Mouse (Mus musculus) CH12.LX (cell line): ENCODE results near the gene Arl5a. TPM values are rescaled to one million over a fixed set of nuclear protein-coding genes. Genes with fewer than 3 reads are reported as not detected.

ENCODE experiments used
- DNase-seq: peaks from one replicate; pipeline ENCODE4 v3.0.0-alpha.2; 2013; ENCODE audit errors: extremely low read depth
- H3K27ac ChIP-seq: 2 replicates; pipeline ENCODE4 v1.5.1; 2012; ENCODE audit warnings: low read depth, mild to moderate bottlenecking, control low read depth, moderate library complexity; ENCODE audit not compliant: insufficient read depth
- H3K27me3 ChIP-seq: replicated peaks from 2 replicates; pipeline ENCODE3; 2012; ENCODE audit warnings: inconsistent platforms
- H3K36me3 ChIP-seq, 2 experiments: replicated peaks in 1 of 2; 2 replicates each; pipeline versions ENCODE3 to v1.6.1; 2012; ENCODE audit warnings: inconsistent platforms in 1 of 2, low read length in 1 of 2, mild to moderate bottlenecking in 1 of 2, mixed read lengths in 1 of 2, moderate library complexity in 1 of 2; ENCODE audit not compliant: control insufficient read depth in 1 of 2, insufficient read depth in 1 of 2
- H3K4me1 ChIP-seq, 2 experiments: 2 replicates each; pipeline ENCODE4 v1.6.1; 2012; ENCODE audit warnings: inconsistent platforms in 1 of 2, moderate library complexity in 1 of 2; ENCODE audit not compliant: insufficient read depth in 2 of 2, control insufficient read depth in 1 of 2
- H3K4me2 ChIP-seq: 2 replicates; pipeline ENCODE4 v1.6.1; 2012; ENCODE audit warnings: low read depth, mild to moderate bottlenecking, control low read depth; ENCODE audit not compliant: poor library complexity, insufficient read depth, severe bottlenecking
- H3K4me3 ChIP-seq, 3 experiments: fragments of 150-350 bp in 1 of 3; sonication (generic) in 1 of 3; replicated peaks in 1 of 3; 2 replicates each; pipeline versions ENCODE3 to v1.5.1; 2011 to 2012; ENCODE audit warnings: low read depth in 2 of 3, low read length in 2 of 3, mild to moderate bottlenecking in 2 of 3, moderate library complexity in 2 of 3, control low read depth in 1 of 3, improper control_type of control experiment in 1 of 3, inconsistent platforms in 1 of 3, mixed read lengths in 1 of 3; ENCODE audit not compliant: poor library complexity in 1 of 3
- H3K79me2 ChIP-seq: replicated peaks from 2 replicates; pipeline ENCODE4 v1.6.1; 2012; ENCODE audit warnings: mild to moderate bottlenecking, moderate library complexity; ENCODE audit not compliant: control insufficient read depth, poor library complexity, insufficient read depth, severe bottlenecking; ENCODE audit errors: extremely low read depth
- H3K9ac ChIP-seq: 2 replicates; pipeline ENCODE4 v1.6.1; 2012; ENCODE audit warnings: low read depth, mild to moderate bottlenecking, control low read depth, moderate library complexity; ENCODE audit not compliant: insufficient read depth
- H3K9me3 ChIP-seq: replicated peaks from 2 replicates; pipeline ENCODE3; 2012; ENCODE audit warnings: low read length, inconsistent platforms, mixed read lengths
- BHLHE40 ChIP-seq: IDR thresholded peaks from 2 replicates; pipeline ENCODE4 v1.6.1; 2011; ENCODE audit warnings: mild to moderate bottlenecking, low read depth, low read length, improper control_type of control experiment
- CHD2 ChIP-seq: IDR thresholded peaks from 2 replicates; pipeline ENCODE4 v1.6.1; 2011; ENCODE audit warnings: low read length, improper control_type of control experiment
- CTCF ChIP-seq, 2 experiments: IDR thresholded peaks in 1 of 2; conservative IDR thresholded peaks in 1 of 2; 2 replicates each; pipeline ENCODE4 v1.5.1; 2011 to 2012; ENCODE audit warnings: low read depth in 2 of 2, low read length in 2 of 2, improper control_type of control experiment in 1 of 2, inconsistent platforms in 1 of 2, mild to moderate bottlenecking in 1 of 2, moderate library complexity in 1 of 2
- ELF1 ChIP-seq: IDR thresholded peaks from 2 replicates; pipeline ENCODE4 v1.6.1; 2014; ENCODE audit warnings: low read depth, mild to moderate bottlenecking, inconsistent platforms, low read length, improper control_type of control experiment
- EP300 ChIP-seq: IDR thresholded peaks from 2 replicates; pipeline ENCODE4 v1.6.1; 2011; ENCODE audit warnings: low read length, improper control_type of control experiment
- ETS1 ChIP-seq: conservative IDR thresholded peaks from 2 replicates; pipeline ENCODE4 v1.6.1; 2012; ENCODE audit warnings: low read depth, mild to moderate bottlenecking, inconsistent platforms, low read length, improper control_type of control experiment, moderate library complexity
- HCFC1 ChIP-seq: IDR thresholded peaks from 2 replicates; pipeline ENCODE4 v1.6.1; 2012; ENCODE audit warnings: low read depth, mild to moderate bottlenecking, inconsistent platforms, low read length, improper control_type of control experiment
- IRF4 ChIP-seq: IDR thresholded peaks from 2 replicates; pipeline ENCODE4 v1.6.1; 2014; ENCODE audit warnings: low read depth, mild to moderate bottlenecking, inconsistent platforms, low read length, improper control_type of control experiment
- JUN ChIP-seq: IDR thresholded peaks from 2 replicates; pipeline ENCODE4 v1.6.1; 2011; ENCODE audit warnings: low read depth, mild to moderate bottlenecking, low read length, improper control_type of control experiment, moderate library complexity; ENCODE audit not compliant: insufficient read depth
- MAFK ChIP-seq: IDR thresholded peaks from 2 replicates; pipeline ENCODE4 v1.6.1; 2011; ENCODE audit warnings: low read length, improper control_type of control experiment; ENCODE audit not compliant: insufficient replicate concordance
- MAX ChIP-seq: IDR thresholded peaks from 2 replicates; pipeline ENCODE4 v1.6.1; 2011; ENCODE audit warnings: low read length, improper control_type of control experiment
- MEF2A ChIP-seq: IDR thresholded peaks from 2 replicates; pipeline ENCODE4 v1.6.1; 2014; ENCODE audit warnings: low read depth, mild to moderate bottlenecking, inconsistent platforms, low read length, improper control_type of control experiment, borderline replicate concordance
- PAX5 ChIP-seq: IDR thresholded peaks from 2 replicates; pipeline ENCODE4 v1.6.1; 2012; ENCODE audit warnings: low read length, inconsistent platforms, mixed read lengths
- POLR2A ChIP-seq: IDR thresholded peaks from 2 replicates; pipeline ENCODE4 v1.6.1; 2011; ENCODE audit warnings: low read depth, mild to moderate bottlenecking, improper control_type of control experiment, low read length
- POLR2AphosphoS2 ChIP-seq: IDR thresholded peaks from 2 replicates; pipeline ENCODE4 v1.6.1; 2011; ENCODE audit warnings: low read depth, low read length, improper control_type of control experiment
- RAD21 ChIP-seq: IDR thresholded peaks from 2 replicates; pipeline ENCODE4 v1.6.1; 2011; ENCODE audit warnings: low read depth, mild to moderate bottlenecking, low read length, improper control_type of control experiment, moderate library complexity
- RCOR1 ChIP-seq: conservative IDR thresholded peaks from 2 replicates; pipeline ENCODE4 v1.6.1; 2012; ENCODE audit warnings: low read depth, mild to moderate bottlenecking, inconsistent platforms, low read length, improper control_type of control experiment
- SIN3A ChIP-seq: IDR thresholded peaks from 2 replicates; pipeline ENCODE4 v1.6.1; 2012; ENCODE audit warnings: low read length, improper control_type of control experiment, inconsistent platforms
- SMC3 ChIP-seq: IDR thresholded peaks from 2 replicates; pipeline ENCODE4 v1.6.1; 2011; ENCODE audit warnings: low read depth, low read length, improper control_type of control experiment
- USF1 ChIP-seq: IDR thresholded peaks from 2 replicates; pipeline ENCODE4 v1.6.1; 2014; ENCODE audit warnings: low read depth, mild to moderate bottlenecking, inconsistent platforms, low read length, improper control_type of control experiment
- ZC3H11A ChIP-seq: IDR thresholded peaks from 2 replicates; pipeline ENCODE4 v1.6.1; 2012; ENCODE audit warnings: low read depth, mild to moderate bottlenecking, inconsistent platforms, low read length, improper control_type of control experiment
- ZMIZ1 ChIP-seq: IDR thresholded peaks from 2 replicates; pipeline ENCODE4 v1.6.1; 2012; ENCODE audit warnings: low read depth, mild to moderate bottlenecking, inconsistent platforms, low read length, improper control_type of control experiment
- dilution Hi-C: fragments of 300-500 bp; cut with MboI; formaldehyde crosslinking; loops from 2 replicates; pipeline ENCODE4 v1.14.3; 2020; ENCODE audit warnings: low sequenced_read_pairs; ENCODE audit not compliant: extremely low pct_unique_long_range_greater_than_20kb, extremely low pct_ligation_motif_present
- in situ Hi-C: fragments of 300-500 bp; cut with MboI; formaldehyde crosslinking; loops from 3 replicates; pipeline ENCODE4 v1.14.3; 2019; ENCODE audit warnings: low sequenced_read_pairs, low pct_ligation_motif_present, low pct_unique_long_range_greater_than_20kb, mixed read lengths
- polyA plus RNA-seq: library from polyadenylated mRNA; unstranded; fragments of >175 nt; gene quantifications from 2 replicates; pipeline ENCODE4 v1.2.1, GENCODE M21; 2012; ENCODE audit warnings: low read depth; ENCODE audit not compliant: insufficient read length
- total RNA-seq, 2 experiments: library from RNA; depleted of rRNA; stranded (reverse); fragments of 300-350 nt in 1 of 2; fragments of >200 nt in 1 of 2; gene quantifications; 2 replicates each; pipeline ENCODE4 v1.2.3; 2012 to 2014

Gene Arl5a
- total and polyA plus RNA-seq, 3 experiments, result 16.3 to 65.2 (median 36.0) TPM

DNA sequence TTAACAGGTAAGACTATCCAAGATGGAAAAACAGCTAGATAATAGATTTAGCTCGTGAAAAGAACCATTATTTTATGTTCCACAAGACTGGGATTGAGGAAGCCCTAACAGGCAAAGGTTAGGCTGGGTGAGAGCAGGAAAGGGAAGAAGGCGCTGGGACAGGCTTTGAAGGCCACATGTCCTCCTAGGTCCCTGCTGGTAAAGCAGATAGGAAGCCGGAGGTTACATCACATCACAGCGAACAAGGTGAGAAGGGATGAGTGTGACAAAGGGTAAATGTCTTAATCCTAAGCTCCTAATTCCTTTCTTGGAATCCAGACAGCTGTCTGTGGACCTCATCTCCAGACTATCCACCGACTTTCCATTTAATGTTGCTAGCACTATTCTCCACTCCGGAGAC, 5.4 kb downstream of the Arl5a start:
- no peak for DNase-seq
- in situ Hi-C loops, result loop anchor here (10.0 to 25.0 kb wide), 2 partner anchors 104 to 168 kb away; no protein-coding TSS in a partner anchor
- Histone ChIP-seq H3K4me2 (no peak overlapping the region), H3K36me3 (peaks cover 6 to 17% of the 10 kb centered on the region in 2 experiments), H3K4me3 (no peak overlapping the region), H3K27me3 (no peaks in the 10 kb centered on the region), H3K79me2 (peaks cover 79% of the 10 kb centered on the region), H3K9me3 (no peaks in the 10 kb centered on the region), H3K9ac (no peak overlapping the region), H3K27ac (no peak overlapping the region), H3K4me1 (peaks cover 26 to 65% of the 10 kb centered on the region in 2 experiments)
- TF ChIP-seq MAX, result no peak
- TF ChIP-seq ZMIZ1, result no peak
- TF ChIP-seq JUN, result no peak
- TF ChIP-seq IRF4, result no peak
- no peak for TF ChIP-seq HCFC1
- dilution Hi-C loops, result no loop called here

DNA sequence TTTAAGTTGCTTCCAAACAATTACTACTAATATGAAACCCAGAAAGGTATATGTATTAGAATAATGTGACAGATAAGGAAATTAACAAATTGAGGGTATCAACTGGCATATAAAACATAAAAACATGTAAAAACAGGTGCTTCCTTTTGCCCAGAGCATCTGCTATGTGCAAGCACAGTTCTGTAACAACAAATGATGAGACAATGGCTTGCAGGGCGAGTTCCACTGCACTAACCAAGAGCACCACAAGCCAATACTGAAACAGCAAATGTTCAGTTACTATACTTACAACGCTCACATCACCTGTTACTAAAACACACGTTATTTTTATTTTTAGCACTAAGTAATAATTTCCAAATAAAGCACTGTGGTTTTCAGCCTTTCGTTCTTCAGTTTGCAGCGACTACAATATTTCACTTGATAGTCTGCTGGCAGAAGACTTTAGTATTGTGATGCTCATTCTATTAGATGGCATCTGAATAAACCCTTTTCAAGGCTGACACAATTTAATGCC, 12.1 kb downstream of the Arl5a start:
- DNase-seq, result peak; percentile 24
- Histone ChIP-seq H3K4me2 (no peak overlapping the region), H3K9me3 (no peaks in the 10 kb centered on the region), H3K4me1 (peaks cover 7 to 19% of the 10 kb centered on the region in 2 experiments), H3K4me3 (no peak overlapping the region)
- TF ChIP-seq JUN (0 out of 2 replicates have a peak, but pooled peaks have one; percentile 20), ETS1 (peak; percentile 57), BHLHE40 (0 out of 2 replicates have a peak, but pooled peaks have one; percentile 18), USF1 (no peak), MEF2A (peak; percentile 90)
- TF ChIP-seq, all 38 proteins: peak for 4
- Histone ChIP-seq H3K27ac (no peak overlapping the region), H3K79me2 (peaks cover 15% of the 10 kb centered on the region), H3K36me3 (peaks cover 32 to 61% of the 10 kb centered on the region in 2 experiments), H3K9ac (no peak overlapping the region), H3K27me3 (no peaks in the 10 kb centered on the region)
- dilution Hi-C loops, result no loop called here
- in situ Hi-C loops, result loop anchor here (10.0 to 25.0 kb wide), 2 partner anchors 98 to 175 kb away; no protein-coding TSS in a partner anchor

DNA sequence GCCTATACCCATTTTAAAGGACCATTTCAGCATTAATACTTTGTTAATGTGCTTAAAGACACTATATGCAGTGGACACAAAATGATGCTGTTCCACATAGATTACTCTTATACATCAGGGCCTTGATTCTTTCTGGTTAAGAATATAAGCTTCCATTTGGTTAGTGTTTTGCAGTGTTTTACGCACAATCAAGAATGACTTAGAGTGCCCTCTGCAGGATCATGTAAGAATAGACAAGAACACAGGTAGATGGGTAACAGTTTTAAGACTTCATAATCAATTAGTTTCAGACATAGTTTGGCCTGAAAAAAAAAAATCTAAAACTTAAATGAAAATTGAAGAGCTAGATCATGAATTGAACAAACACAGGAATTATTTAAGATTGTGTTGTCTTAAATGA, 18.2 kb downstream of the Arl5a start:
- peak; percentile 45 for DNase-seq
- Histone ChIP-seq H3K9me3 (no peaks in the 10 kb centered on the region), H3K4me1 (peaks cover 0 to 11% of the 10 kb centered on the region in 2 experiments; a peak in 2 of 4 replicates), H3K27me3 (no peaks in the 10 kb centered on the region), H3K9ac (no peak overlapping the region), H3K36me3 (peaks cover 43 to 83% of the 10 kb centered on the region in 2 experiments), H3K79me2 (no peaks in the 10 kb centered on the region), H3K27ac (no peak overlapping the region), H3K4me2 (no peak overlapping the region), H3K4me3 (no peak overlapping the region)
- TF ChIP-seq ETS1 (no peak), EP300 (no peak), POLR2A (no peak), RCOR1 (no peak), IRF4 (no peak), MAX (no peak), CTCF (conservative IDR thresholded peaks at IDR 0.05 in 1 of 2, IDR thresholded peaks at IDR 0.05 in 1 of 2; ENCODE audit: low read depth in 2 of 2, low read length in 2 of 2) (peak in 1 of 2 experiments; percentile 72; a peak in 3 of 4 replicates), ZC3H11A (peak; percentile 32; the same call in 1 of the 2 replicates), CHD2 (no peak), MAFK (no peak), ELF1 (no peak), POLR2AphosphoS2 (no peak), RAD21 (peak; percentile 72), SMC3 (peak; percentile 81), PAX5 (no peak), SIN3A (no peak)
- dilution Hi-C loops (no loop called here), in situ Hi-C loops (loop anchor here (25.0 kb wide), 1 partner anchor 181 kb away; no protein-coding TSS in a partner anchor)
